In the genomic region with DNA sequence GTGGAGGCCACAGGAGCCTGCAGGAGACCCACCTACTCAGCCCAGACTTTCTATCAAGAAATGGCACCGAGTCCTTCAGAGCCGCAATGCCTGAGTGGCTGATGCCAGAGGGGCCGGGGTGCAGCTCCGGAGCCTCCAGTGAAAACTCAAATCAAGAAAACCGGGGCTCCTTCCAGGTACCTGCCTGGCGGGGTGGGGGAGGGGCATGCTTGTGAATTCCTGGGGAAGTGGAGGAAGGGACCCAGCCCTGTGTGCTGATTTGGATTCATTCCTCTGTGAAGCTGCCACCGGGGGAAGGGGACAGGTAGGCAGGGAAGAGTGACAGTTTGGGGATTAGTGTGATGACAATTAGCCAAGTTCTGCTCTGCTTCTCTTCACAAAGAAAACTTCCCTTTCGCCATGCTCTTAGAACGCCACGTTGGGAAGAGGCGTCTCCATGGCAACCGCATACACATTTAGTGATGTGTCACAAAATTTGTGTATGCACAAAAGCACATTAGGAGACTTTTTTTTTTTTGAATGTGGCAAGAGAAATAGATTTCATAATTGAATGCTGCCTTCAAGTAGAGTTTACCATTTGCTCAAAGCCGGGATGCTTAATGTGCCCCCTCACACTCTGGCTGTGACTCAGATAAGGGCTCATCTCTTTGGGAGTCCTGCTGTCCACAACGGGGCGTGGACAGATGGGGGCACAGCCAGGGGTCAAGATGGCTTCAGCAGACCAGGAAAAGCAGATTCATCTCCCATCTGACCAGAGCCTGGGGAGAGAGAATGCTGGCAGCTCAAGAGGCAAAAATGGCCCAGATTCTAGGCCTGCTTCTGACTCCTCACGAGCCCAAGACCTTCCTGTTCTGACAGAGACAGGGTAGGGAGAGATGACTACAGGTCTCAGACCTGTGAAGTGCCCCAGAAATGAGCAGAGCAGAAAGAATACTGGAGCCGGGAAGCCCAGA, we compare ENCODE assay signal across 11 mouse cellular contexts. TPM values are rescaled to one million over a fixed set of nuclear protein-coding genes. Genes with fewer than 3 reads are reported as not detected.
DNase-seq lines count a peak whose midpoint lies in the region; ATAC-seq and TF ChIP-seq lines count a peak whose summit lies in the region.
"Had no signal": no experiment of that assay in that cellular context is flagged by ENCODE, and none has a peak within 500 bp of the region (broad histone marks: within the 10 kb centered on the region; RNA-seq: fewer than 3 reads in every experiment).

No protein-coding gene starts in this region.

- H3K4me3 ChIP-seq in heart, postnatal 0 days (ENCODE audit: low read depth, low read length) = no peak overlapping the region

- no peaks in the 10 kb centered on the region for H3K9me3 ChIP-seq in heart, postnatal 0 days (replicated peaks; ENCODE audit: control insufficient read depth, low read length)
- H3K9me3 ChIP-seq: G1E had no signal

- peaks cover 15% of the 10 kb centered on the region for H3K4me1 ChIP-seq in heart, postnatal 0 days (ENCODE audit: control insufficient read depth, insufficient read depth)

- no peak overlapping the region for H3K27ac ChIP-seq in heart, postnatal 0 days (ENCODE audit: low read depth)
- H3K27ac ChIP-seq: macrophage had no signal

- TF ChIP-seq CTCF in heart, postnatal 0 days (IDR thresholded peaks at IDR 0.05; ENCODE audit: low read depth) = no peak

- H3K9ac ChIP-seq in heart, postnatal 0 days (replicated peaks; ENCODE audit: low read depth, low read length) = 0 out of 2 replicates have a peak overlapping the region, but pooled peaks have one; percentile 10

- no peaks in the 10 kb centered on the region for H3K36me3 ChIP-seq in heart, postnatal 0 days (replicated peaks; ENCODE audit: control insufficient read depth, insufficient read depth, low read length)
- H3K36me3 ChIP-seq: G1E had no signal

- H3K4me2 ChIP-seq in heart, postnatal 0 days (ENCODE audit: low read depth, low read length) = no peak overlapping the region

- no peak for ATAC-seq in heart, postnatal 0 days (ENCODE audit: insufficient read depth, low read depth)

- TF ChIP-seq EP300 in heart, postnatal 0 days (IDR thresholded peaks at IDR 0.05; ENCODE audit: low read depth) = no peak

- WGBS in heart, postnatal 0 days = 55% methylated on average over 17 of the region's 17 CpGs

- DNase-seq in heart, postnatal 0 days (ENCODE audit: low spot score) = no peak
- DNase-seq in heart, adult 11 months = no peak
- DNase-seq in cerebellum, adult 11 months = peak; percentile 84
- DNase-seq in frontal cortex, postnatal 14 days (ENCODE audit: low spot score in 2 of 2) = peak; percentile 53 to 61
- DNase-seq in right cerebral cortex, adult 18-20 months = peak; percentile 80
- no peak for DNase-seq in adrenal gland, postnatal 4 days (ENCODE audit: low spot score in 2 of 2)
- DNase-seq in adrenal gland, postnatal 14 days = no peak
- no peak for DNase-seq in thymus, postnatal 4 days
- DNase-seq: heart, postnatal 14 days had no signal

- no peaks in the 10 kb centered on the region for H3K27me3 ChIP-seq in heart, postnatal 0 days (ENCODE audit: control insufficient read depth, insufficient read depth, low read length)

RNA-seq across cellular contexts. Expression of a gene that starts 26.3 kb away (rescaled TPM):
- 14.8 and 21.2 TPM in 2 replicates for total RNA-seq in heart, postnatal 0 days (2014; rRNA removed; ENCODE audit: low replicate concordance)
- 3.8 TPM in 2 replicates for polyA plus RNA-seq in heart, postnatal 0 days (2015; fragmentation: Nextera tagmentation; extraction: Ambion mirVana)
- total RNA-seq in adrenal gland, postnatal 4 days (2021) = 10 to 100 TPM; 28.6 to 29.6 TPM
- 19.6 and 21.5 TPM in 2 replicates for total RNA-seq in adrenal gland, postnatal 14 days (2021)
- polyA plus RNA-seq: G1E had no signal

Comparison
In these comparisons a context has a peak if more than half of its experiments do, and no peak if none do; other contexts are left out.
1. DNase-seq: peak in cerebellum, adult 11 months (single experiment), frontal cortex, postnatal 14 days (2 of 2) and right cerebral cortex, adult 18-20 months (single experiment); none in heart, postnatal 0 days (single experiment), heart, adult 11 months (single experiment), adrenal gland, postnatal 4 days (0 of 2), adrenal gland, postnatal 14 days (single experiment) and thymus, postnatal 4 days (single experiment).